Mouse (Mus musculus) layer of hippocampus, postnatal 25 days (tissue): ENCODE results near the gene Tmem132a. TPM values are rescaled to one million over a fixed set of nuclear protein-coding genes. Genes with fewer than 3 reads are reported as not detected.

ENCODE experiments used
- DNase-seq, 2 experiments: peaks; one replicate each; pipeline ENCODE4 v3.0.0; 2022; ENCODE audit warnings: mixed read lengths in 2 of 2, low spot score in 1 of 2; ENCODE audit errors: extremely low spot score in 1 of 2
- total RNA-seq, 2 experiments: library from RNA; stranded (reverse); gene quantifications; 2 replicates each; pipeline ENCODE4 v1.2.3; 2021

Gene Tmem132a
- total RNA-seq, result 100 to 1,000 TPM; 198 to 220 TPM

GRCm38 (mm10) chr19:10869886-10870527 lies at the start of gene Tmem132a:
Tmem132a (minus strand) TSS chr19:10869940.
- no peak for DNase-seq

DNA sequence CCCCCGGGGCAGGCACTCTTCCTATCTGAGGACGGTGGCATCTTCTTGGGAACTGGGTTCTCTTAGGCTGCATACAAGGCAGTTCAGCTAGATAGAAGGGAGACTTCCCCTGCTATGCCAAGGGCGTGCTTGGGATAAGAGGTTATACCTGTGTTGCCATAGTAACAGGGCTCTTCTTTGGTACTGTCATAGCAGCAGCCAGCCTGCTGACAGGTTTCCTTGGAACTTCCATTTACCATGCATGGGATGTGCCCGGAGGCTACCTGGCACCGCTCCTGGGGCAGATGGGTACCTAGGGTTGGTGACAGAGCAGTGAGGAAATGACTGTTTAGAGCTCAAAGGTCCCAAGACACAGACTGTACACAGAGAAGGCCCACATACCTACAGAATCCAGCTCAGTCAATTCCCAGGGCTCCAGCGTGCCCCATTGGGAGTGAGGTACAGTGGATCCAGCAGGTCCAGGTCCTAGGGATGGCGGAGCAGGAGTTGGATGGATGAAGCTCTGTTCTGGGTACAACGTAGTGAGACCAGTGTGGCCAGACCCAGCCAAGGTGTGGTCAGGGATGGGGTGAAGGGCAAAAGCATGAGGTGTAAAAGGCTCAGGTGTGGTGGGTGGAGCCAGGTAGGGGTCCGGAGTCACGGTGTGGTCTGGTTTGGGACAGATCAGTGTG lies 48.7 kb upstream of the Tmem132a start:
- DNase-seq, result no peak

DNA sequence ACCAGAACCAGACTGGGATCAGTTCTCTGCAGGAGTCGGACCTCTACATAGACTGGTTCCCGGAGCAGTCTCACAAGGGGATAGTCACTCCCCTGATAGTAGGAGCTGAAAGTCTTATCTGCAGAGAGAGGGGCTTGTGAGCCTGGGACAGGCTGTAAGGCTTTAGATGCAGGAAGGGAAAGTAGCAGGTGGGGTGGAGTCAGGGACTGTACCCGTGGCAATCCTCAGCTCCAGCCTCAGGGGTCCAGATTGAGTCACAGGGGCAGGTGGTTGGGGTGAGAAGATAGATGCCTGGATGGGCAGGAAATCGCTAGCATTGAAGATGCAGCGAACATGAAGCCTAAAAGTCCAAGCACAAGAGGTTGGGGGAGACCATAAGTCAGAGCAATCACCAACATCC lies 46.8 kb upstream of the Tmem132a start:
- no peak for DNase-seq

DNA sequence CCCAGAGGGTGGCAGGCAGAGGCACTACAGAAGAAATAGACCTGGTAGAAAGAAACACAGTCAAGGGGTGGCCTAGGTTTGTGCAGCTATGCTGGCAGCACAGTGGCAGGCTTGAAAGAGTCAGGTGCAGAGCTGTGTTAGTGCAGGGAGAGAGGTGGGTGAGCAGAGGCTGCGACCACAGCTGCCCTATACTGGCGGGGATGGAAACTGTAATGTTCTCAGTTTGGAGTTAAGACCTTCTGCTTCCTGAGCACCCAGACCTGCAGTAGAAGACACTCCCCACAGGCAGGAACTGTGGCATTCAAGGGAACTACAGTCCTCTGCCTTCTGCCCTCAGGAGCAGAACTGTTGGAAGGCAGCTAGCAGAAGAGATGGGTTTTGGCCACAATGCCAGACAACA lies 45.1 kb upstream of the Tmem132a start:
- no peak for DNase-seq

DNA sequence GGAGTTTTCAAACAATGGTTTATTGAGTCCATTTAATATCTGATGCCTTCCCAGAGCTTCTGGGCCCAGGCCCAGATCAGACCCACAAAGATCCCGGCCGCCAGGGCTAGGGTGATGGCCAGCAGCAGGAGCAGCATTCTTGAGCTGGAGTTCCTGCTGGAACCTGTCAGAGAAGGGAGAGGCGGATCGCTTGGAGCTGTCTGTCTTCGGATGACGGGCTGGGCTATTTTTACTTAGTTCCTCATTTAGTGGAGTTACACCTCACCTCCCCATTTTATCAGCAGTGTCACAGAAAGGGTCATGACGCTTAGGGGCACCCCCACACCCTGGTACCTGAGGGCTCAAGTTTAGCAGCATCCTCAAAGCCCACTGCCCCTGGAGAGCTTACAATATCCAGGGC lies 44.6 kb upstream of the Tmem132a start:
- no peak for DNase-seq

DNA sequence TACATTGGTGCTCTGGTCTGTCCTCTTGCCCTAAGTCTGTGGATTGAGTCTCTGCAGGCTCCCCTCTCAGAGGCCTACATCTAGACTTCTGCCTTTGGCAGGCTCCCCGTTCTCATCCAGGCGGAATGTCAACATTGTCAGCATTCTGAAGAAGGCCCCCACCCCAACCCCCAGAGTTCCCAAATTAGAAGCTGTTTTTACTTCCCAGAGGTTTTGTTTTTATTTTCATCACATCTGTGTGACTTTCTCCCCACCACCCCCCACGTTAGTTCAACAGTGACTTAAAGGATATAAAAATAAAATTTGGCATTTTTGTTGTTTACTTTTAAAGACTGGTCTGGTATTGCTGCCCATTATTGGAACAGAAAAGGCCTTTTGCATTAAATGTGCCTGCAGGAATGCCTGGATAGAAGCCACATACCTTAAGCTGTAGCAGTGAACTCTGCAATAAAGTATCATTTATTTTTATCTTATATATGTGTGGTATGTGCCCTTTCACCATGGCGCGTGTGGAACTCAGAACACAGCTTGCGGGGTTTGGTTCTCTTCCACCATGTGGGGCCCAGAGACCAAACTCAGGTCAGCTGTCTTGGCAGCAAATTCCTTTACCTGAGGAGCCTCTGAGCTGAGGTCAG lies 39.5 kb upstream of the Tmem132a start:
- DNase-seq, result no peak

DNA sequence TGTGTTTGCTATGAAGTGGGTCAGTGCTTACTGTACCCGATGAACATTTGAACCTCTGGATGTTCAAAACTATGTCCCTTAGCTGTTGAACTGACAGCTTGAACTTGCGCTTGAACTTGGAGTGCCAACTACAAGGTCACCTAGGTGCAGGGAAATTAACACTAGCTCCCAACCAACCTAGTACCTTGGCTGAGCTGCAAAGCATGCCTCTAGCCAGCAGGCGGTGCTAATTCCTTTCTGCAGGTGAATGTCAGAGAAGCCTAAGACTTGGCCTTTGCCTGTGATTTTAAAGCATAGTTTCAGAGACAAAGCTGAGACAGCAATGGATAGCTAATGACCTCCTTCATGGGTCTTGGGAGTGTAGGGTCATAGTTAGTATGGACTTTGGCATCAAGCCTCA lies 38.2 kb upstream of the Tmem132a start:
- DNase-seq, result peak in 1 of 2 experiments; percentile 46

GRCm38 (mm10) chr19:10905728-10906000 lies 35.9 kb upstream of the Tmem132a start:
- no peak for DNase-seq

GRCm38 (mm10) chr19:10904927-10905727 lies 35.4 kb upstream of the Tmem132a start:
- DNase-seq, result peak in 1 of 2 experiments; percentile 34

DNA sequence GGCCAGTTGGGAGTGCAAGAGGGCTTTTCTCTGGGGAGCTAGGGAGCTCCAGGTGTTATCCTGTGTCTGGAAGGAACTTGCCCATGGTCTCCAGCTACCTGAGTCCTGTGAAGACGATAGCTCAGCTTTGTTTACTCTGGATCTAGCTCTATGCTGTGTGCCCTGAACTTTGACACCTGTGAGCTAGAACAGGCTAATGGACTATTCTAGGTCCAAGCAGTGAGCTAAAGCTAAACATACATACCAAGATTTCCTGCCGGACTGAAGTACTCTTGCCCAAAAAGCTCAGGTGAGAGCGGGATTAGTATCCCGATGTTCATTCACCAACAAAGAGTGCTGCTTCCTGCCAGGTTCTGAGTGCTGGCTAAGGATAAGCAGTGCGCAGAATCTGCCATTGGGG lies 34.8 kb upstream of the Tmem132a start:
- DNase-seq, result no peak

GRCm38 (mm10) chr19:10901046-10901445 lies 31.3 kb upstream of the Tmem132a start:
- no peak for DNase-seq

DNA sequence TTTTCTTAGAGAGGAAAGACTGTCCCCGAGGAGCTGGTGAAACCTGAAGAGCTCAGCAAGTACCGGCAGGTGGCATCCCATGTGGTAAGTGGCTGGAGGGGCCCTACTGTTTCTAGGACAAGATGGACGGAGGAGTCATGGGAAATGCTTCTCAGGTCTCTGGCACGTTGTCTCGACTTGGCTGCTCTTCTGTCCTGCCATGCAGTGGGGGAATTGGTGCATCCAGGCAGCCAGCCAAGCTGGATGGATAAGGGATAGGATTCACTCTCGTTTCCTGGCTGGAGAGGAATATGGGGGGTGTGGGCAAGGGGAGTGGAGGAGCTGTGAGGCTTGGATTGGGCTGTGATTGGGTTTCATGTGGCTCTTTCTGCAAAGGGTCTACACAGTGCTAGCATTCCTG lies 30.6 kb upstream of the Tmem132a start:
- no peak for DNase-seq

GRCm38 (mm10) chr19:10897491-10897890 lies 27.8 kb upstream of the Tmem132a start:
- DNase-seq, result no peak

DNA sequence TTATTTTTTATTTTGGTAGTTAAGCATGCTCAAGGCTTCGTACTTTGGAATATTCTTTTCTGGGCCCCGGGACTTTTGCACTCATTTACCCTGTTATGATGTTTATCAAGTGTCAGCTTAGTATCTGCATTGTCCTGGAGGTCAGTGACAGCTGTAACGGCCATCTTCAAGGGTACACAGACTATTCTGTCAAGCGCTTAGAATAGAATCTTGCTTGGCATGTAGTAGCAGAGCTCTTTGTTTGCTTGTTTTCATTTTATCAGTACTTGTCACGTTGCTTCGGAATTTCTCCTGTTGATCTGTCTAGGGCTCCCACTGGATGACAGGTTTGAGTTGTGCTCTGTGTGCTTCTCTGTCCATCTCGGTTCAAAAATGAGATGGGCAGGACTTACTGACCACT lies 27.1 kb upstream of the Tmem132a start:
- no peak for DNase-seq

DNA sequence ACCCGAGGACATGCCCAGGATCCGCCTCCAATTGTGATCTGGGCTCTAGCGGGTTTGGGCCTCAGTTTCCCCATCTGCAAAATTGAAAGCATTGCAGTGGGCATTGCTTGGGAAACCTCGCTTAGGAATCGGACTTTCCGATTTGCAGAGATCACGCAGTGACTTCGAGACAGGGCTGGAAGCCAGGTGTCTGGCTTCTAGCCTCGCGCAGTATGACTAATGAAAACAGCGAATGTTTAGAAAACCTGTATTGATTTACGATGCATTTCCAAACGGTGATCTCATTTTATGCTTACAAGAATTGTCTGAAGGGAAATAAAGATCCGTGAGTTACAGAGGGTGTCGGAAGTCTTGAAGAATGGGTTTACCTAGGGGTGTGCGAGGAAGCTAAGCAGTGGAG lies 26.0 kb upstream of the Tmem132a start:
- no peak for DNase-seq

DNA sequence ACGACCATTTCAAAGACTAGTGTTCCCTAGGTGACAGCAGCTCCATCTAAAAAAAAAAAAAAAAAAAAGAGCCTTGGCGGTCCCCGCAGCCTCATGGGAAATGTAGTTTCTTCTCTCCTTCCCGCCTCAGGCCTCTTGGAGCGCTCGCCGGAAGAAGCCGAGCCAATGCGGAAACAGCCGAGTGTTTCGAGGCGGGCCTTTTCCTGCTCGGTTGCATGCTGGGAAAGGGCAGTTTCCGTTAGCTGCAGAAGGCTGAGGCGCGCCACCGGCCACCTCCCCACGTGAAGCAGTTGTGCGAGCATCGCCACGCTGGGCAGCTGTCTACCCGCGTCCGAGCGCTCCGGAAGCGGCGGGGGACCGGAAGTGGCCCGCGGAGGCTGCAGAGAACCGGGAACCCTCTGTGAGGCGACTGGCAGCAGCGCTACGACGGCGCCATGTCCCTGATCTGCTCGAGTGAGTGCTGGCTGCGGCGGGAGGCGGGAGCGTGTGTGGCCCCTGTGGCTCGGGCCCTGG lies 25.3 kb upstream of the Tmem132a start, which contains the start of gene Prpf19:
TSS of gene Prpf19 (plus strand) at position 216 of the 513 bp plus-strand sequence.
- peak; percentile 97 to 99 for DNase-seq

DNA sequence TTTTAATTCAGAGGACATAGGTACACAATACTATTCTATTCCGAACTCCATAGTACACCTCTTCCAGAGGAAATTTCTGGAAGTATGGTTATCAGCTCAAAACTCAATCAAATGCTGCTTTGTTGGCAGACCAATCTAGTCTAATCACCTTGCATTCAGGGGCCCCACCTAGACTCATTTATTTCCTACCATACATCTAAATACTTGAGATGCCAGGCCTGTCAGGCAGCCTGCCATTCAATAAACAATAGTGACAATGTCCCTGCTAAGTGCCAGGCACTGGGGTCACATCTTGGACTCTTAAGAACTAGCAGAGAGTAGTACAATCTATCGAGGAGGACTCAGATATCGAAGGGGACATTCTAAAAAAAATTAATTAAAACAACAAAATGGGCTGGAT lies 22.5 kb upstream of the Tmem132a start:
- DNase-seq, result no peak

DNA sequence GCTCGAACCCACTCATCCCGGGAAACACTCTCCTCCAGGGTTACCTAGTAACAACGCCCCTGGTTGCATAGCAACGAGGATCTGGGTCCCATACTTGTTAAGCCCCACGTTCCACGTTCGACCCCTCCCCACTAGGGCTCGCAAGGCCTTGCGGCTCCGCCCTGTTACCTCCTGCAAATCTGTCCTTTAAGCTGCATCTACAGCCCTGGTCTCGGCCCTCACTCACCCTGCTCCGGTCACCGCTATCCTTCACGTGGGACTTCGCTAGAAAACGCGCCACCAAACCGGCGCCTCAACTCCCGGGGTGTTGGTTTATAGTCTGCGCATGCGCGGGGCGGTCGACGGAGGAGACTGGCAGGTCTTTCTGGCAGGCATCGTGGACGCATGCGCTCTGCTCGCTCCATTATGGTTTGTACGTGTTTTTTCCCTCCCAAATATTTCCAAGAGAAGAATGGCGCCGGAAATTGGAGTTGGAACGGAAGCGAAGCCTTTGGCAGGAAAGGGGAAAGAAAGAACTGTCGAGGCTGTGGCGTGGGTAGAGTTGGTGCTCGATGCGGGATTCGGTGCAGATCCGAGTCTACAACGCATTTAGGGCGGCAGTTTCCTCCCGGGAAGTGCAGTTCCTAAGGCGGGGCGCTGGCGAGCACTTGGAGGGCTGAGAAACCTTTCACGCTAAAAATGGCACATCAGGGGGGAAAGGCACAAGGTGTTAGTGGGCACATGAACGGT lies 11.8 kb upstream of the Tmem132a start, which contains the start of gene Tmem109:
TSS of gene Tmem109 (minus strand) at position 576 of the 729 bp plus-strand sequence.
- peak; percentile 85 to 91 for DNase-seq

- no peak for DNase-seq
Observed at GRCm38 (mm10) chr19:10880975-10881425, 11.3 kb upstream of the Tmem132a start.
